Mouse (Mus musculus) liver, adult (tissue): Measurements from ENCODE around the gene Arl10.

Experiments
- GATA4 ChIP-seq: IDR thresholded peaks from 2 replicates; pipeline ENCODE4 v1.6.1; 2014; ENCODE audit warnings: mild to moderate bottlenecking, low read length; ENCODE audit not compliant: insufficient replicate concordance

The Arl10 gene

DNA sequence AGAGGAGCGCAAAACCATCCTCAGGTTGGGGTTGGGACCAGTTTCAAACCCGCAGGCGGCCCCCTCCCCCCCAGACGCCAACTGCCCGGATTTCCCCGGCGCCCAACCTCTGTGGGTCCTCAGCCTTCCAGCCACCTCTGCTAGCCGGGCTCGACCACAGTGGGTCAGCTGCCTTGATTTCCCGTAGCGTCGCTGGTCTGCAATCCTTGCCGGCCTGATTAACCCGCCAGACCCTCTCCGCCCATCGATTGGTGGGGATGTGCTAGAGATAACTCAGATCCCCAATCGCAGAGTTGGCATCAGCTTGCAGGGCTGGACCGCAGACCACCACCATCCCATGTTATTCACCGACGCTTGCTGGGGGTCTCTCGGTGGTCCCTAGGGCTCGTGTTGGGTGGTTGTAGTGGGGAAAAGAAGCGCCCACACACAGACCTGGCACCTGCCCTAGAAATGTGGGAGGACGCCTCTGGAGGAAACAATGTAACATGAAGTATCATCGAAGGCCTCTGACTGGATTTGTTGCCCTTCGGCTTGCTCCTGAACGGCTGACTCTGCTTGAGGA is 47.2 kb downstream of the Arl10 start:
- TF ChIP-seq GATA4 = no peak

DNA sequence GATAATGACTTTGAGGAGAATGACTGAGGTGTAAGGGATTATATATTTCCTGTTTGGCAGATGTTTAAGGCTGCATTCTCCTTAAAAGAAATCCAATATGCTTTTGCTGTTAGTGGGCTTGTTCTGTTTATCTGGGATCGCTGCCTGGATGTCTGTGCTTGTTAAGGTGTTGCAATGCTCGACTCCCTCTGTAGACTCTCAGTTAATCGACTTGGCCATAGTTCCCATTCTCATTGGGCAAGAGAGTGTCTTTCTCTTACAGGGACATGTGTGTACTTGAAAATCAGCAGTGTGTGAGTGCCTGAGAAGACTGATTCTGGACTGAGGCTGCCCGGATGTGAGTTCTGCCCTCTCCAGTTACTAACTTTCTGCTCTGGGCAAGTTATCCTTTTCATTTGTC is 54.3 kb downstream of the Arl10 start:
- no peak for TF ChIP-seq GATA4
